Mouse (Mus musculus): ENCODE data around the gene Tsga10ip. TPM values are rescaled to one million over a fixed set of nuclear protein-coding genes. Genes with fewer than 3 reads are reported as not detected.
"Not testable (repeated sequence)": the region's sequence is repeated elsewhere in the genome, so short reads cannot be mapped to it uniquely, and the experiment has no call there.

Gene Tsga10ip
- polyA plus RNA-seq, 1 experiment from 2014 or later, result 0.39 TPM

- Histone ChIP-seq H3K4me2 (peak overlapping the region; percentile 79), H3K9ac (peak overlapping the region; percentile 70), H3K4me1 (peaks cover 15% of the 10 kb centered on the region), H3K27ac (peak overlapping the region; percentile 79), H3K4me3 (peak overlapping the region; percentile 51)
- H3K27me3 ChIP-seq; H3K36me3 ChIP-seq (ENCODE audit: poor library complexity, severe bottlenecking); H3K9me3 ChIP-seq (replicated peaks): not testable (repeated sequence)
- peak; percentile 87 for ATAC-seq
- 19% methylated on average over 25 of the region's 25 CpGs for WGBS
Observed at GRCm38 (mm10) chr19:5406531-5407126, 4.3 kb upstream of the Tsga10ip start.

GRCm38 (mm10) chr19:5405924-5406323 is 3.6 kb upstream of the Tsga10ip start:
- H3K9ac ChIP-seq, result peak overlapping the region; percentile 56; the same call in 1 of the 2 replicates
- H3K4me1 ChIP-seq, result peaks cover 15% of the 10 kb centered on the region
- H3K27ac ChIP-seq, result peak overlapping the region; percentile 57
- ATAC-seq, result no peak
- no peaks in the 10 kb centered on the region for H3K36me3 ChIP-seq (ENCODE audit: poor library complexity, severe bottlenecking)
- WGBS, result 30% methylated on average over 7 of the region's 7 CpGs
- H3K9me3 ChIP-seq (replicated peaks), result no peaks in the 10 kb centered on the region
- peak overlapping the region; percentile 38 for H3K4me3 ChIP-seq
- H3K4me2 ChIP-seq, result peak overlapping the region; percentile 63
- no peaks in the 10 kb centered on the region for H3K27me3 ChIP-seq

- ATAC-seq; H3K4me2 ChIP-seq; H3K4me1 ChIP-seq; H3K4me3 ChIP-seq; H3K27ac ChIP-seq; H3K9ac ChIP-seq; H3K36me3 ChIP-seq (ENCODE audit: poor library complexity, severe bottlenecking); H3K27me3 ChIP-seq; H3K9me3 ChIP-seq (replicated peaks): not testable (repeated sequence)
- 75% methylated on average over 4 of the region's 4 CpGs for WGBS
Observed at GRCm38 (mm10) chr19:5401073-5401472, 1.3 kb downstream of the Tsga10ip start.

- ATAC-seq, result no peak
- WGBS, result 69% methylated on average over 4 of the region's 4 CpGs
- Histone ChIP-seq H3K9me3 (replicated peaks) (no peaks in the 10 kb centered on the region), H3K27me3 (no peaks in the 10 kb centered on the region), H3K9ac (no peak overlapping the region), H3K4me1 (peaks cover 10% of the 10 kb centered on the region), H3K4me3 (no peak overlapping the region), H3K36me3 (ENCODE audit: poor library complexity, severe bottlenecking) (no peaks in the 10 kb centered on the region), H3K27ac (no peak overlapping the region), H3K4me2 (no peak overlapping the region)
Observed at GRCm38 (mm10) chr19:5395371-5395770, 7.0 kb downstream of the Tsga10ip start.

- Histone ChIP-seq H3K27me3 (no peaks in the 10 kb centered on the region), H3K4me2 (no peak overlapping the region), H3K27ac (no peak overlapping the region), H3K4me1 (peaks cover 22% of the 10 kb centered on the region), H3K9me3 (replicated peaks) (no peaks in the 10 kb centered on the region), H3K36me3 (ENCODE audit: poor library complexity, severe bottlenecking) (no peaks in the 10 kb centered on the region), H3K4me3 (no peak overlapping the region), H3K9ac (no peak overlapping the region; the same call in 1 of the 2 replicates)
- no peak for ATAC-seq
- 66% methylated on average over 10 of the region's 10 CpGs for WGBS
Observed at GRCm38 (mm10) chr19:5394168-5394567, 8.2 kb downstream of the Tsga10ip start.

- H3K9ac ChIP-seq, result no peak overlapping the region
- no peak for ATAC-seq
- no peak overlapping the region for H3K4me2 ChIP-seq
- no peaks in the 10 kb centered on the region for H3K36me3 ChIP-seq (ENCODE audit: poor library complexity, severe bottlenecking)
- no peak overlapping the region for H3K4me3 ChIP-seq
- H3K27ac ChIP-seq, result no peak overlapping the region; the same call in 1 of the 2 replicates
- H3K4me1 ChIP-seq, result peaks cover 25% of the 10 kb centered on the region
- H3K27me3 ChIP-seq, result no peaks in the 10 kb centered on the region
- WGBS, result 47% methylated on average over 4 of the region's 4 CpGs
- no peaks in the 10 kb centered on the region for H3K9me3 ChIP-seq (replicated peaks)
Observed at GRCm38 (mm10) chr19:5392892-5393291, 9.4 kb downstream of the Tsga10ip start.

GRCm38 (mm10) chr19:5390416-5390815 is 11.9 kb downstream of the Tsga10ip start:
- Histone ChIP-seq H3K4me1 (peaks cover 42% of the 10 kb centered on the region), H3K36me3 (ENCODE audit: poor library complexity, severe bottlenecking) (peaks cover 10% of the 10 kb centered on the region), H3K4me2 (peak overlapping the region; percentile 98; the same call in 1 of the 2 replicates), H3K9ac (0 out of 2 replicates have a peak overlapping the region, but pooled peaks have one; percentile 52), H3K9me3 (replicated peaks) (no peaks in the 10 kb centered on the region), H3K27ac (no peak overlapping the region), H3K4me3 (0 out of 2 replicates have a peak overlapping the region, but pooled peaks have one; percentile 100), H3K27me3 (no peaks in the 10 kb centered on the region)
- 87% methylated on average over 8 of the region's 8 CpGs for WGBS
- no peak for ATAC-seq

GRCm38 (mm10) chr19:5389647-5390046 is 12.7 kb downstream of the Tsga10ip start:
- Histone ChIP-seq H3K4me2 (peak overlapping the region; percentile 98), H3K36me3 (ENCODE audit: poor library complexity, severe bottlenecking) (peaks cover 17% of the 10 kb centered on the region), H3K4me3 (peak overlapping the region; percentile 100), H3K27ac (no peak overlapping the region), H3K9me3 (replicated peaks) (no peaks in the 10 kb centered on the region), H3K9ac (peak overlapping the region; percentile 52), H3K27me3 (no peaks in the 10 kb centered on the region), H3K4me1 (peaks cover 42% of the 10 kb centered on the region)
- 62% methylated on average over 12 of the region's 12 CpGs for WGBS
- ATAC-seq, result no peak

GRCm38 (mm10) chr19:5388588-5389242 is 13.6 kb downstream of the Tsga10ip start, which contains the start of gene Sart1:
Gene Sart1, minus strand, starts transcription at chr19:5388703.
- 2% methylated on average over 43 of the region's 43 CpGs for WGBS
- Histone ChIP-seq H3K27ac (peak within 1 kb of the TSS; percentile 78), H3K27me3 (no peaks in the 10 kb centered on the region), H3K9me3 (replicated peaks) (no peaks in the 10 kb centered on the region), H3K9ac (peak within 1 kb of the TSS; percentile 93), H3K4me2 (peak within 1 kb of the TSS; percentile 98), H3K4me3 (peak within 1 kb of the TSS; percentile 100), H3K4me1 (peaks cover 42% of the 10 kb centered on the region), H3K36me3 (ENCODE audit: poor library complexity, severe bottlenecking) (peaks cover 27% of the 10 kb centered on the region)
- peak; percentile 98 for ATAC-seq

GRCm38 (mm10) chr19:5388011-5388441 is 14.3 kb downstream of the Tsga10ip start:
- under 1% methylated on average over 37 of the region's 43 CpGs for WGBS
- Histone ChIP-seq H3K27ac (peak overlapping the region; percentile 78), H3K4me3 (peak overlapping the region; percentile 100), H3K9ac (peak overlapping the region; percentile 93), H3K36me3 (ENCODE audit: poor library complexity, severe bottlenecking) (peaks cover 34% of the 10 kb centered on the region), H3K9me3 (replicated peaks) (no peaks in the 10 kb centered on the region), H3K4me2 (peak overlapping the region; percentile 98), H3K27me3 (no peaks in the 10 kb centered on the region), H3K4me1 (peaks cover 40% of the 10 kb centered on the region)
- ATAC-seq, result peak; percentile 46

- Histone ChIP-seq H3K27ac (no peak overlapping the region), H3K4me3 (no peak overlapping the region), H3K9me3 (replicated peaks) (no peaks in the 10 kb centered on the region), H3K9ac (no peak overlapping the region), H3K36me3 (ENCODE audit: poor library complexity, severe bottlenecking) (peaks cover 67% of the 10 kb centered on the region), H3K4me2 (no peak overlapping the region), H3K4me1 (peaks cover 25% of the 10 kb centered on the region), H3K27me3 (no peaks in the 10 kb centered on the region)
- no peak for ATAC-seq
- 91% methylated on average over 8 of the region's 8 CpGs for WGBS
Observed at GRCm38 (mm10) chr19:5384715-5385114, 17.6 kb downstream of the Tsga10ip start.

- Histone ChIP-seq H3K27me3 (no peaks in the 10 kb centered on the region), H3K4me1 (peaks cover 18% of the 10 kb centered on the region), H3K27ac (no peak overlapping the region), H3K4me2 (no peak overlapping the region), H3K4me3 (no peak overlapping the region), H3K9me3 (replicated peaks) (no peaks in the 10 kb centered on the region), H3K36me3 (ENCODE audit: poor library complexity, severe bottlenecking) (peaks cover 81% of the 10 kb centered on the region), H3K9ac (no peak overlapping the region)
- 95% methylated on average over 12 of the region's 12 CpGs for WGBS
- ATAC-seq, result no peak
Observed at GRCm38 (mm10) chr19:5383326-5383725, 19.0 kb downstream of the Tsga10ip start.
